Mouse (Mus musculus): ENCODE measurements around the gene Ciao1. TPM values are rescaled to one million over a fixed set of nuclear protein-coding genes. Genes with fewer than 3 reads are reported as not detected.
A peak's percentile ranks its signal among the peaks of the same experiment; 100 is the strongest.
"Not testable (repeated sequence)": the region's sequence is repeated elsewhere in the genome, so short reads cannot be mapped to it uniquely, and the experiment has no call there.

Ciao1 gene
- total RNA-seq, 2 experiments from 2014 or later, result 96.7 to 98.6 TPM

GRCm38 (mm10) chr2:127251457-127251856 is 3.8 kb upstream of the Ciao1 start:
- no peak for DNase-seq (ENCODE audit: low spot score in 2 of 2)

GRCm38 (mm10) chr2:127250291-127251008 is 2.8 kb upstream of the Ciao1 start:
- no peak for DNase-seq (ENCODE audit: low spot score in 2 of 2)

DNA sequence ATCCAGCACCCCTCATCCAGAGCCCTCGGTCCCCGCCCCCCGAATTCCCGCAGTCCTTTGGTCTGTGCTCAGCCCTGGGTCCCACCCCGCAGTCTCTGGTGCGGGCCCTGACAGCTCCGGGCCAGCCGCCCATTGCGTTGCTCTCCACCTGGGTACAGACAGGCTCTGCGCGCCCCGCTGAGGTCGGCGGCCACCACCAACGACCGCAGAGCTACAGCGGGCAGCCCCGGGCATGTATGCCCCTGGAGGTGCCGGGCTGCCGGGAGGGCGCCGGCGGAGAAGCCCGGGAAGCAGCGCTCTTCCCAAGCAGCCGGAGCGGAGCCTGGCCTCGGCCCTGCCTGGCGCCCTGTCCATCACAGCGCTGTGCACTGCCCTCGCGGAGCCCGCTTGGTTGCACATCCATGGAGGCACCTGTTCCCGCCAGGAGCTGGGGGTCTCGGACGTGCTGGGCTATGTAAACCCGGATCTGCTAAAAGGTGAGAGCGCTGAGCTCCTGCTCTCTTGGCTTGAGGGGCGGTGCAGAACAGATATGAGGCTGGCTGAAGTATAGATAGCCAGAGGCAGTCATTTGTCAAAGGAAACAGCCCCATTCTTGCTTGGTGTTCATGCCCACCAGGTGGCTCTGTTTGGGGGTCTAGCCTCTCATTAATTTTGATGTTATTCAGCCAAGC is 853 bp upstream of the Ciao1 start:
- DNase-seq (ENCODE audit: low spot score in 2 of 2), result peak in 1 of 2 experiments; percentile 22

DNA sequence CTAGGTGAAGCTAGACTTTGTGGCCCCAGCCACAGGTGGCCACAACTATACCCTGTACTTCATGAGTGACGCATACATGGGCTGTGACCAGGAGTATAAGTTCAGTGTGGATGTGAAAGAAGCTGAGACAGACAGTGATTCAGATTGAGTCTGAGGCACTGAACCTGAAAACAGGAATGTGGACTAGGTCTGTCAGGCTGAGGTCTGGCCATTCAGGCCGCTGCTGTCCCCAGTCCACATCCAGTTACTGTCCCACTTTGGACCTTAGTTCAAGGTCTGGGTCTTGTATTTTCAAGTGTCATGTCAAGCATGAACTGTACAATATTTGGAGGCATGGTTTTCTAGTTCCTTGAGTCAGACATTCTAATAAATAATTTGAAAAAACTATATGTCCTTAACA is 7.6 kb downstream of the Ciao1 start:
- DNase-seq (ENCODE audit: low spot score in 2 of 2), result no peak

GRCm38 (mm10) chr2:127237897-127238610 is 9.6 kb downstream of the Ciao1 start:
- no peak for DNase-seq (ENCODE audit: low spot score in 2 of 2)

GRCm38 (mm10) chr2:127225261-127225660 is 22.4 kb downstream of the Ciao1 start:
- DNase-seq (ENCODE audit: low spot score in 2 of 2), result no peak

- no peak for DNase-seq (ENCODE audit: low spot score in 2 of 2)
These were observed 29.9 kb downstream of the Ciao1 start for GRCm38 (mm10) chr2:127217746-127218145.

- no peak for DNase-seq (ENCODE audit: low spot score in 2 of 2)
These were observed 36.9 kb downstream of the Ciao1 start for GRCm38 (mm10) chr2:127210701-127211100.

GRCm38 (mm10) chr2:127208452-127208769 is 39.2 kb downstream of the Ciao1 start:
- no peak for DNase-seq (ENCODE audit: low spot score in 2 of 2)

GRCm38 (mm10) chr2:127207547-127208451 is 39.8 kb downstream of the Ciao1 start, which contains the start of the genes 1810024B03Rik and Snrnp200:
Gene 1810024B03Rik, minus strand, starts transcription at chr2:127208280.
Gene Snrnp200, plus strand, starts transcription at chr2:127208386.
- peak; percentile 76 to 83 for DNase-seq (ENCODE audit: low spot score in 2 of 2)

- no peak for DNase-seq (ENCODE audit: low spot score in 2 of 2)
These were observed 40.7 kb downstream of the Ciao1 start for GRCm38 (mm10) chr2:127206916-127207315.

DNA sequence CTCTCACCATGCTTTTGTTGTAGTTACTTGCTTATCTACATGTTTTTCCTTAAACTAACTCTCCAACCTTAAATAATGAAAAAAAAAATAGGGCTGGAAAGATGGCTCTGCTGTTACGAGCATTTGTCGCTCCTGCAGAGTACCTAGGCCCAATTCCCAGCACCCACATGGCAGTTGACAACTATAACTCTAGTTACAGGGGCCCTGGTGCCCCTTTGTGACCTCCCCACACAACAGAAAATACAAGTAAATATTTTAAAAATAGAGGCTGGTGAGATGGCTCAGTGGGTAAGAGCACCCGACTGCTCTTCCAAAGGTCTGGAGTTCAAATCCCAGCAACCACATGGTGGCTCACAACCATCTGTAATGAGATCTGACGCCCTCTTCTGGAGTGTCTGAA is 41.7 kb downstream of the Ciao1 start:
- DNase-seq (ENCODE audit: low spot score in 2 of 2), result not testable (repeated sequence)

DNA sequence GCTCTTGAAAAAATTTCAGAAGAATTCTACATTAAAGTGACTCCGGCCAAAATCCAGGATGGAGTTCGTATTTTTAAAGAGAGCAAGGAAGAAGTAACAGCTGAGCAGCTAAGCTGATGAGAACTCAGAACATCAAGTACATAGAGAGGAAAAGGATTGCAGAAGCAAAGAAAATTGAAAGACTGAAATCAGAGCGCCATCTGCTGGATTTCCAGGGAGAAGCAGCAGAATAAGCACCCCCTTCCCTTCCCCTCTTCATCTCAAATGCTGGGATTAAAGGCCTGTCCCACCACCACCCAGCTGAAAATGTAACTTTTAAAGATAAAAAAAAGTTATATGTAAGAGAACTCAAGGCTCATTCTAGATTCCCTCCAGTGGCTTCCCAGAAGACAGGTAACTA is 42.7 kb downstream of the Ciao1 start:
- DNase-seq (ENCODE audit: low spot score in 2 of 2), result peak in 1 of 2 experiments; percentile 16

Other genes with a start within 250 kb of the Ciao1 start
- 10 to 100 TPM; 15.5 TPM for gene Ap4e1, start 239.1 kb downstream of the Ciao1 start, total RNA-seq (2021)
- gene Blvra, start 177.2 kb downstream of the Ciao1 start, total RNA-seq (2021), result 10 to 100 TPM; 41.1 to 44.2 TPM
- 10 to 100 TPM; 28.0 to 35.4 TPM for gene Ncaph, start 113.9 kb downstream of the Ciao1 start, total RNA-seq (2021)
- gene Itpripl1, start 104.4 kb downstream of the Ciao1 start, total RNA-seq (2021), result 10 to 100 TPM; 11.5 to 13.1 TPM
- gene 1810024B03Rik, start 39.5 kb downstream of the Ciao1 start, total RNA-seq (2021), result 1 to 10 TPM; 1.9 to 3.2 TPM
- 10 to 100 TPM; 86.1 to 96.0 TPM for gene Snrnp200, start 39.4 kb downstream of the Ciao1 start, total RNA-seq (2021)
- 10 to 100 TPM; 69.4 to 70.0 TPM for gene Tmem127, start 92 bp upstream of the Ciao1 start, total RNA-seq (2021)
- gene Stard7, start 22.4 kb upstream of the Ciao1 start, total RNA-seq (2021), result 100 to 1,000 TPM; 145 to 149 TPM
- gene Dusp2, start 88.3 kb upstream of the Ciao1 start, total RNA-seq (2021), result 1 to 10 TPM; 2.5 to 2.7 TPM
- gene Astl, start 90.8 kb upstream of the Ciao1 start, total RNA-seq (2021), result not detected
- 1 to 10 TPM; 2.3 to 5.0 TPM for gene Adra2b, start 115.4 kb upstream of the Ciao1 start, total RNA-seq (2021)
- under 1 TPM; 0.59 to 0.62 TPM for gene Gpat2, start 177.4 kb upstream of the Ciao1 start, total RNA-seq (2021)
- gene Fahd2a, start 196.7 kb upstream of the Ciao1 start, total RNA-seq (2021), result 10 to 100 TPM; 42.8 to 47.2 TPM